Mouse (Mus musculus): ENCODE data around the gene Ccl28. TPM values are rescaled to one million over a fixed set of nuclear protein-coding genes. Genes with fewer than 3 reads are reported as not detected.
A peak's percentile ranks its signal among the peaks of the same experiment; 100 is the strongest.
"Not testable (repeated sequence)": the region's sequence is repeated elsewhere in the genome, so short reads cannot be mapped to it uniquely, and the experiment has no call there.

The Ccl28 gene
- polyA plus RNA-seq, 1 experiment from 2014 or later: 0.09 TPM

- WGBS: 55% methylated on average over 11 of the region's 11 CpGs
- DNase-seq: peak; percentile 80
- no peaks in the 10 kb centered on the region for H3K36me3 ChIP-seq (ENCODE audit: insufficient read depth)
Measured at GRCm38 (mm10) chr13:119684416-119685177, 61.0 kb downstream of the Ccl28 start.

DNA sequence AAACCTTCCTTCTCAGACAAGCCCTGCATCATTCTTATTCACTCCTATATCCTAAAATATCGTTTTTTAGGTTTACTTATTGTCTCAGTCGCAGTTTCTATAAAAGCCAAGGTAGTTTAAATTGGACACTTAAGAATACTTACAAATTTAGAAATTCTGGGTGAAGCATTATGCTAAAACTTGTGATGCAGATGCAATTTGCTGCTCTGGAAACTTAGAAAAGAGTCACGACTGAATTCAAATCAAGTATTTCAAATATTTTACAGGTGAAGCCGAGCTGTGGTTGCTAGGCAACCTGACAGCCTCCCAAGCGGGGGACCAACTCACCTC lies 66.1 kb downstream of the Ccl28 start:
- 10% methylated on average over 5 of the region's 5 CpGs for WGBS
- peak overlapping the region; percentile 61 for H3K4me2 ChIP-seq
- no peaks in the 10 kb centered on the region; the same call in 1 of the 2 replicates for H3K36me3 ChIP-seq (ENCODE audit: insufficient read depth)
- ATAC-seq (ENCODE audit: insufficient read depth) (no peak), DNase-seq (no peak)
- H3K9ac ChIP-seq: no peak overlapping the region
- TF ChIP-seq CTCF (IDR thresholded peaks at IDR 0.05; ENCODE audit: low read depth): no peak
- peak overlapping the region; percentile 93 for H3K4me3 ChIP-seq (ENCODE audit: low read depth, low read length)
- peaks cover 6% of the 10 kb centered on the region for H3K4me1 ChIP-seq (ENCODE audit: insufficient read depth)
- H3K27me3 ChIP-seq (ENCODE audit: insufficient read depth, low read length): no peaks in the 10 kb centered on the region
- no peak overlapping the region for H3K27ac ChIP-seq (ENCODE audit: low read depth)
- no peaks in the 10 kb centered on the region for H3K9me3 ChIP-seq (ENCODE audit: low read depth, low read length)

More at GRCm38 (mm10) chr13:119684416-119685177, 61.0 kb downstream of the Ccl28 start:
- Histone ChIP-seq H3K4me1 (ENCODE audit: insufficient read depth) (peaks cover 5% of the 10 kb centered on the region; the same call in 1 of the 2 replicates), H3K4me3 (ENCODE audit: low read depth, low read length) (no peak overlapping the region), H3K4me2 (no peak overlapping the region), H3K27ac (ENCODE audit: low read depth) (peak overlapping the region; percentile 33; the same call in 1 of the 2 replicates), H3K9me3 (ENCODE audit: low read depth, low read length) (no peaks in the 10 kb centered on the region), H3K9ac (no peak overlapping the region), H3K27me3 (ENCODE audit: insufficient read depth, low read length) (no peaks in the 10 kb centered on the region)
- TF ChIP-seq CTCF (IDR thresholded peaks at IDR 0.05; ENCODE audit: low read depth): no peak
- peak; percentile 60; the same call in 1 of the 2 replicates for ATAC-seq (ENCODE audit: insufficient read depth)

GRCm38 (mm10) chr13:119690039-119690728 lies 66.6 kb downstream of the Ccl28 start, which contains the start of gene Hmgcs1:
Gene Hmgcs1 (plus strand): TSS chr13:119690379.
- H3K4me2 ChIP-seq: peak within 1 kb of the TSS; percentile 89
- peak; percentile 99 for DNase-seq
- peaks cover 6% of the 10 kb centered on the region for H3K4me1 ChIP-seq (ENCODE audit: insufficient read depth)
- under 1% methylated on average over 58 of the region's 59 CpGs for WGBS
- no peak for TF ChIP-seq CTCF (IDR thresholded peaks at IDR 0.05; ENCODE audit: low read depth)
- peak within 1 kb of the TSS; percentile 93 for H3K4me3 ChIP-seq (ENCODE audit: low read depth, low read length)
- peak within 1 kb of the TSS; percentile 84 for H3K9ac ChIP-seq
- H3K9me3 ChIP-seq (ENCODE audit: low read depth, low read length): no peaks in the 10 kb centered on the region
- no peaks in the 10 kb centered on the region; the same call in 1 of the 2 replicates for H3K36me3 ChIP-seq (ENCODE audit: insufficient read depth)
- peak within 1 kb of the TSS; percentile 96 for H3K27ac ChIP-seq (ENCODE audit: low read depth)
- peak; percentile 99 for ATAC-seq (ENCODE audit: insufficient read depth)
- H3K27me3 ChIP-seq (ENCODE audit: insufficient read depth, low read length): no peaks in the 10 kb centered on the region

DNA sequence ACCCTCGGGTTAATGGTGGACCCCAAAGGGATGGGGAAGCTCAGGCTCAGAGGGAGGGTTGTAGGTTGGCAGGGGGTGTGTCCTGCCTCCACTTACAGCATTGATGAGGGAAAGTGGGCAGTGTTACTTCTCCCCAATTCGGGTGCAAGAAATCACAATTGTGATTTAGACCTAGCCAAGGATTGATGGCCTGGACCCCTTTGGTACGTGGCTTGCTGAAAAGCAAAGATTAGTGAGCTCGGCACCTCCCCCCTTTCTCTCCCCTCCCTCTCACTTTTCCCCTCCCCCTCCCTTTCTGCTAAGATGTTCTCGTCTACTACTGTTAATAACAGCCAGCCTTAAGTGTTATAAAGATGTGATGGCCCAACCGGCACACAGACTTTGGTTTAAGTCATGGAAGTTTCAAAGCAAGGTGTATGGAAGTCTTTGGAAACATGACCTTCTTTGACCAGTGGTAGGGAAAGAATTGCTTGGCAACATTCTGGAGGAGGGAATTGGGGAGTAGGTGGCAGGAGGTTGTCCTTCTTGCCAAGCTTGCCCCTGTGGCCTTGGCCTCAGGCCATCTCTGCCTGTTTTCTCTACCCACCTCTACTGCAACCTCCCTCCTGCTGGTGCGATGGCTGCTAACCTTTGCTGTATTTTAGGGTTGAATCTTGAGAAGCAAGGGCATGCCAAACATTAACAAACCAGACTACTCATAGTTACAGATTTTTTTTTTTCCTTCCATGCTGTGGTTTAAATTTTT lies 67.4 kb downstream of the Ccl28 start:
- Histone ChIP-seq H3K4me1 (ENCODE audit: insufficient read depth) (peaks cover 6% of the 10 kb centered on the region), H3K4me3 (ENCODE audit: low read depth, low read length) (peak overlapping the region; percentile 93), H3K9ac (peak overlapping the region; percentile 84), H3K9me3 (ENCODE audit: low read depth, low read length) (no peaks in the 10 kb centered on the region), H3K27ac (ENCODE audit: low read depth) (peak overlapping the region; percentile 96), H3K27me3 (ENCODE audit: insufficient read depth, low read length) (no peaks in the 10 kb centered on the region), H3K4me2 (peak overlapping the region; percentile 89), H3K36me3 (ENCODE audit: insufficient read depth) (no peaks in the 10 kb centered on the region; the same call in 1 of the 2 replicates)
- ATAC-seq (ENCODE audit: insufficient read depth) (no peak), DNase-seq (no peak)
- WGBS: 3% methylated on average over 7 of the region's 7 CpGs
- no peak for TF ChIP-seq CTCF (IDR thresholded peaks at IDR 0.05; ENCODE audit: low read depth)

DNA sequence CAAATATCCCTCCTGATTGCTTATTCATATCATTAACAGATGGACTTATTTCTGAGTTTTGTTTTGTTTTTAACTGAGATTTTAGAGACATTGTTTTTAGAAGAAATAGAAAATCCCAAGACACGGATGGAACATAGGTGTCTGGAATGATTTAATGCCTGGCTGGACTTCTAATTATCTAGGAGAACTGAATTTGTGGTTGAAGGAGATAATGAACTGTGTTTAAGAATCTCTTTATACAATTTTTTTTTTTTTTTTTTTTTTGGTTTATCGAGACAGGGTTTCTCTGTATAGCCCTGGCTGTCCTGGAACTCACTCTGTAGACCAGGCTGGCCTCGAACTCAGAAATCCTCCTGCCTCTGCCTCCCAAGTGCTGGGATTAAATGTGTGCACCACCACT lies 68.3 kb downstream of the Ccl28 start:
- ATAC-seq (ENCODE audit: insufficient read depth); H3K4me1 ChIP-seq (ENCODE audit: insufficient read depth); H3K9me3 ChIP-seq (ENCODE audit: low read depth, low read length); H3K27ac ChIP-seq (ENCODE audit: low read depth); H3K36me3 ChIP-seq (ENCODE audit: insufficient read depth); H3K27me3 ChIP-seq (ENCODE audit: insufficient read depth, low read length); DNase-seq; H3K9ac ChIP-seq: not testable (repeated sequence)
- H3K4me3 ChIP-seq (ENCODE audit: low read depth, low read length): peak overlapping the region; percentile 93
- H3K4me2 ChIP-seq: peak overlapping the region; percentile 89
- WGBS: 64% methylated on average over 3 of the region's 3 CpGs

DNA sequence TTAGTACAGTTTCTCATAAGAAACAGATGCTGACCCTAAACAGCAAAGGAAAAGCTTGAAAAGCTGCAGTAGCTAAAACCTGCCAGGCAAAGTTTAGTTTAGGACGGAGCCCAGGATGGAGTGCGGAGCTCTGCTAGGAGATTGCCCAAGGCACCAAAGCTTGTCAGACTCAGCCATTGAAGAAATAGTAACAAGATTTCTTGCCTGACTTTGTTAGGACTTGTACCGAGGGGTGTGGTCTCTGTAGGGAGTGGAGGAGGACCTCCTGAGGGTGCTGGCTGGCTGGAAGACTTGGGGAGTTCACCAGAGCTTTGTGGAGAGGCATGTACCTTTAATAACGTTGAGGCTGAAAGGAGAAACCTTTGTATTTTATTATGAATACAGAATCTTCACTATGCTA lies 72.1 kb downstream of the Ccl28 start:
- no peak for ATAC-seq (ENCODE audit: insufficient read depth)
- TF ChIP-seq CTCF (IDR thresholded peaks at IDR 0.05; ENCODE audit: low read depth): no peak
- Histone ChIP-seq H3K9me3 (ENCODE audit: low read depth, low read length) (no peaks in the 10 kb centered on the region), H3K9ac (no peak overlapping the region), H3K4me3 (ENCODE audit: low read depth, low read length) (no peak overlapping the region), H3K27ac (ENCODE audit: low read depth) (no peak overlapping the region), H3K36me3 (ENCODE audit: insufficient read depth) (peaks cover 34% of the 10 kb centered on the region), H3K27me3 (ENCODE audit: insufficient read depth, low read length) (no peaks in the 10 kb centered on the region), H3K4me1 (ENCODE audit: insufficient read depth) (peaks cover 6% of the 10 kb centered on the region), H3K4me2 (no peak overlapping the region)
- WGBS: 74% methylated on average over 4 of the region's 4 CpGs
- DNase-seq: no peak

All from lung, embryonic 14.5 days (tissue).